Mouse (Mus musculus) cerebellum, postnatal 4 days (tissue): ENCODE data around the gene Gm19402.

Source experiments
- DNase-seq, 2 experiments: peaks; one replicate each; pipeline ENCODE4 v3.0.0; 2022; ENCODE audit warnings: low spot score in 2 of 2, mixed read lengths in 1 of 2

The Gm19402 gene

DNA sequence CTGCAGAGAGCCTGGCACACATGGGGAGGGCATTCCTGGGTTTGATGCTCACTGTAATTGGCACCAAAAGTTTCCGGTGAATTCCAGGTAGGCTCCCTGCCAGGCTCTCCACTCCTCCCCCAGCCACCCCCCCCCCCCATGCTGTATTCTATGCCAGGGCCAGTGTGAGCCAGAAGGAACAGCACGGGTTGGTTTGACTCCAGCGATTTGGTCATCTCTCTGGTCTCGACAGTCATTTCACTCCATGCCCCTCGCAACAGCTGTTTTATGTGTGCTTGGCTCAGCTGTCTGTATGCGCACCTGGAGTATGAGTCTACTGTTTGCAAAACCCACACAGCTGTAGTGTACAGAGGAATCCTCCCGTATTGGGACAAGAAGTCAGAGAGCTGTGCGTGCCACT is 24.2 kb downstream of the Gm19402 start:
- DNase-seq: no peak

DNA sequence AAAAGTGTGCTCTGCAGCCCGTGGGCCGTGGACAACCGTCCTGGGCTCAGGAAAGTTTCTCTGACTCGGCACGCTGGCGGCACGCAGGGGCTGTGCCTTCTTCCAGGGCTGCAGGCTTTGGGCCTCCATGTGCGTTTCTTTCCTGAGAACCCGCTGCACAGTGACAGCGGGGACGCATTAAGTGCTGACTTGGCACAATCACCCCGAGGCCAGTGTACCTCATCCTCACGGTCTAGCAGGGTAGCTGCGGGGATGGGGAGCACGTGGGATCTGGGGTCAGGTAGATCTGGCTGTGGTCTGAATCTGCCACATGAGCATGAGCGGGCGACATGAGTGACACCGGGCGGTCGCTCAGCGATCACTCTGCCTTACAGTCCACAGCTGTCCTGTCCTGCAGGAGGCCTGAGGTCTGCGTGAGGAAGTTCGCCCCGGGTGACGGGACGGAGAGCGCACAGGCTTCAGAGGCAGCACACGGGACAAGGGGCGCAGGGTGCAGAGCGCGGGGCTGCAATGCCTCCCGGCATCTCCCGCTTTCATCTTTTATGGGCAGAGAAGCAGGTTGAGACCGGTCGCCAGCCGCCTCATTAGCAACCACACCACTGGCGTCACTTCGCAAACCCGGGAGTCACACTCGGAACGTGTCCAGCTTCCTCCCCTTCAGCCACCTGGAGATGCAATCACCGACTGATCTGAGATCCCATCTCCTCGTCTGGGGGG is 26.4 kb downstream of the Gm19402 start:
- DNase-seq: no peak

DNA sequence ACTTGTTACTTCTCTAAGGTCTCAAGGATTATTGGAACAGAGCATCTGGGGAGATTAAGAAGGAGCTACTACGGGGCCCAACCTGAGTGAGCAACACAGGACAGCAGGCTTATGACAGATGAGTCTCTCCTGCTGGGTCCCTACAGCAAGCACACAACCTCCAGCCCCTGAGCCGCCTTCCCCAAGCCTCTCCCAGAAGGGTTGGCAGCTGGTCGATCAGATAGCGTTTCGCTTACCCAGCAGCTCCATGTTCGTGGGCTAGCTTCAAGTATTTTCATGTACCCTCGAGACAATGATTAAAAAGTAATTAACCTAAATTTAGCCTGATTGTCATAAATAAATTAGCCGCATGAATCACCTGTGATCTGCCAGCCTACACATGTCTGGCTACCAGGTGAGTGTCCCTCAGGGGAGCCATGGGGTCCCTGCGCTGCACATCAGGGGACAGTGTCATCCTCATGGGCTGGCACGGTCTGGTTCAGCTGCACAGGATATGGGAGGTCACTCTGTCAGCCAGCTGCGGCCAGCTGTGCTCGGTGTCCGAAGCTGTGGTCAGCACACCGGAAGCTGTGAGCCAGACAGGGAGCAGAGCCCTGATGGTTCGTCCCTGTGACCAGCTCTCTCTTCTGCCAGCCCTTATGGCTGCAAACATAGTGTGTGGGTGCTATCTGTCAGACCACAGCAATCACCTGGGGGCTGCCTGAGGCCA is 32.1 kb downstream of the Gm19402 start:
- no peak for DNase-seq

DNA sequence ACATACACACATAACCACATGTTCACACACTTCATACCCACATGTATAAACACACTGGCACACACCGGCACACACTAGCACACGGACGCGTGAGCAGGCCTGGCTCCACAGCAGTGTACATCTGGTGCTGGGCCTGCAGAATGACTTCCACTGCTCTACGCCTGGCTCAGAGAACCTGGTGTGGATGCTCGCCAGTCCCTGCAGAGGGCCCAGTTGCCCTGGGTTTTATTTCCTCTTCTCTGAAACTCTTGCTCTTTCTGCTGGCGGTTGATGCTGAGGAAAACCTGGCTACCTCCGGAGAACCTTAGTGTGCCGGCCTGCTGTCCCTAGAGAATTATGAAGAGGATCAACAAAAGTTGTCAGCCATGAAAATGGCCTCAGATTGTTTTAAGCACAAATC is 38.5 kb downstream of the Gm19402 start:
- DNase-seq: no peak

DNA sequence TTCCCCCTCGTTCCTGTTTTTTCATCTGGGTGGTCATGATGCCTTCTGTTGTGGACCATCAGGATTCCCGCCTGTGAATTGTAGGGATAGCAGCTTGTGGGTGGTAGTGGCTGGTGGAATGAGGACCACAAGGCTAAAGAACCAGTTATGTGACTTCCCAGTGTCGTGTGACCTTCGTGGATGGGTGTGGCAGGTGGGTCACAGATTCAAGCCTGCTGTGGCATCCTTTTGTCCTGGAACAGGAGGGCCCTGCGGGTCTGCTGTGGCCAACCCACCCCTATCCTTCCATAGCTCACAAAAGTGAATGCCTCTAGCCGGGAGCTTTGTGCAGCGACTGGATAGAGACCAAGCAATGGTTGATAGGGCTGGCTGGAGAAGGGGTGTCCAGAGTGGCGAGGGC is 42.7 kb downstream of the Gm19402 start:
- no peak for DNase-seq

DNA sequence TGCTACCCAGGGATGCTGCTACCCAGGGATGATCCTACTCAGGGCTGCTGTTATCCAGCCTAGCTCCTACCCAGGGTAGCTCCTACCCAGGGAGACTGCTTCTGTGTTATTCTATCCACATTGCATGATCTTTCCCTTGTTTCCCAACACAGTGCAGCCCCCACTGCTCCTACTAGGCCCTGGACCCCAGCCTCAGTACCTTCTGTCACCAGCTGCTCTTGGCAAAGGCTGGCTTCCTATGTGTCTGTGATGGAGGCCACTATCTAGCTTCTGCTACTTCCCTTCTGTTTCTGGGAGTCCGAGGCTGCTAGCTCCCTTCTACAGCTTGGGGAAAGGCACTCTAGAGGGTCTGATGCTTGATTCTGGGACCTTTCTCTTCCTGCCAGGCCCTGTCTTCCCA is 43.1 kb downstream of the Gm19402 start:
- no peak for DNase-seq

DNA sequence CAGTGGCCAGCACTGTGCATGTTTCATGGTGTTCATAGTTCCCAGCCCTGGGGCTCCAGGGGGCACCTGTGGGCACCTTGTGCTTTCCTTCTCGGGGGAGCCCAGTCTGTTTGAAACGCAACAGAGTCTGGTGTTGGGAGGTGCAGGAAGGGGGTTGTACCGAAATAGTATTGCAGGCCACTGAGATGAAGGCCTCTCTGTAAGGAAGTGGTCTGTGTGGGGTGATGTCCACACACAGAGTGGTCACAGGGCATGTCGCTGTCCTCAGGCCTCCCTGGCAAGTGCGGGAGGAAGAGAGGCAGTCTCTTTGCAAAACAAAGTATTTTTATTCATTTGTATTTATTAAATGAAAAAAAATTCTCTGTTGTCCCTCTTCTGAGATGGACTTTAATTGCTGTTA is 45.0 kb downstream of the Gm19402 start:
- DNase-seq: no peak

DNA sequence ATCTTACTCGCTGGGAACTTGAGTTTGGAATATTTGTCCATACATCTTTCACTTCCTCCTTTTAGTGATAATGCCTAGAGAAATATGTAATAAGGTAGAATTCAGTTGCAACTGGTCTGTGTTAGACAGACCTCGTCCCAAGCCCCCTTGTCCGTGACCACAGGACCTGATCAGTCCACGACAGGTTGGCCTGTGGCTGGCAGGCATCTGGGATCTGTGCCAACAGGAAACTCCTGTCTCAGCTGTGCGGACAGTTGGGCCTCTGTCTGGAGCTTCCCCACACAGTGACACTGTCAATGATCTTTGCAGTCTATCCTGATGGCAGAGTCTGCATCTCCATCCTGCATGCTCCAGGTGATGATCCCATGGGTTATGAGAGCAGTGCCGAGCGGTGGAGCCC is 47.4 kb downstream of the Gm19402 start:
- no peak for DNase-seq
